Mouse (Mus musculus) CH12.LX (cell line): Measurements from ENCODE around the gene Pcbp4. TPM values are rescaled to one million over a fixed set of nuclear protein-coding genes. Genes with fewer than 3 reads are reported as not detected.

Experiments
- DNase-seq: peaks from one replicate; pipeline ENCODE4 v3.0.0-alpha.2; 2013; ENCODE audit errors: extremely low read depth
- H3K27ac ChIP-seq: 2 replicates; pipeline ENCODE4 v1.5.1; 2012; ENCODE audit warnings: low read depth, mild to moderate bottlenecking, control low read depth, moderate library complexity; ENCODE audit not compliant: insufficient read depth
- H3K27me3 ChIP-seq: replicated peaks from 2 replicates; pipeline ENCODE3; 2012; ENCODE audit warnings: inconsistent platforms
- H3K36me3 ChIP-seq, 2 experiments: replicated peaks in 1 of 2; 2 replicates each; pipeline versions ENCODE3 to v1.6.1; 2012; ENCODE audit warnings: inconsistent platforms in 1 of 2, low read length in 1 of 2, mild to moderate bottlenecking in 1 of 2, mixed read lengths in 1 of 2, moderate library complexity in 1 of 2; ENCODE audit not compliant: control insufficient read depth in 1 of 2, insufficient read depth in 1 of 2
- H3K4me1 ChIP-seq, 2 experiments: 2 replicates each; pipeline ENCODE4 v1.6.1; 2012; ENCODE audit warnings: inconsistent platforms in 1 of 2, moderate library complexity in 1 of 2; ENCODE audit not compliant: insufficient read depth in 2 of 2, control insufficient read depth in 1 of 2
- H3K4me2 ChIP-seq: 2 replicates; pipeline ENCODE4 v1.6.1; 2012; ENCODE audit warnings: low read depth, mild to moderate bottlenecking, control low read depth; ENCODE audit not compliant: poor library complexity, insufficient read depth, severe bottlenecking
- H3K4me3 ChIP-seq, 3 experiments: fragments of 150-350 bp in 1 of 3; sonication (generic) in 1 of 3; replicated peaks in 1 of 3; 2 replicates each; pipeline versions ENCODE3 to v1.5.1; 2011 to 2012; ENCODE audit warnings: low read depth in 2 of 3, low read length in 2 of 3, mild to moderate bottlenecking in 2 of 3, moderate library complexity in 2 of 3, control low read depth in 1 of 3, improper control_type of control experiment in 1 of 3, inconsistent platforms in 1 of 3, mixed read lengths in 1 of 3; ENCODE audit not compliant: poor library complexity in 1 of 3
- H3K79me2 ChIP-seq: replicated peaks from 2 replicates; pipeline ENCODE4 v1.6.1; 2012; ENCODE audit warnings: mild to moderate bottlenecking, moderate library complexity; ENCODE audit not compliant: control insufficient read depth, poor library complexity, insufficient read depth, severe bottlenecking; ENCODE audit errors: extremely low read depth
- H3K9ac ChIP-seq: 2 replicates; pipeline ENCODE4 v1.6.1; 2012; ENCODE audit warnings: low read depth, mild to moderate bottlenecking, control low read depth, moderate library complexity; ENCODE audit not compliant: insufficient read depth
- H3K9me3 ChIP-seq: replicated peaks from 2 replicates; pipeline ENCODE3; 2012; ENCODE audit warnings: low read length, inconsistent platforms, mixed read lengths
- CHD1 ChIP-seq: IDR thresholded peaks from 2 replicates; pipeline ENCODE4 v1.6.1; 2012; ENCODE audit warnings: low read depth, low read length, improper control_type of control experiment, inconsistent platforms
- CTCF ChIP-seq, 2 experiments: IDR thresholded peaks in 1 of 2; conservative IDR thresholded peaks in 1 of 2; 2 replicates each; pipeline ENCODE4 v1.5.1; 2011 to 2012; ENCODE audit warnings: low read depth in 2 of 2, low read length in 2 of 2, improper control_type of control experiment in 1 of 2, inconsistent platforms in 1 of 2, mild to moderate bottlenecking in 1 of 2, moderate library complexity in 1 of 2
- ELF1 ChIP-seq: IDR thresholded peaks from 2 replicates; pipeline ENCODE4 v1.6.1; 2014; ENCODE audit warnings: low read depth, mild to moderate bottlenecking, inconsistent platforms, low read length, improper control_type of control experiment
- GABPA ChIP-seq: IDR thresholded peaks from 2 replicates; pipeline ENCODE4 v1.6.1; 2012; ENCODE audit warnings: low read depth, low read length, improper control_type of control experiment, inconsistent platforms; ENCODE audit not compliant: insufficient replicate concordance
- JUN ChIP-seq: IDR thresholded peaks from 2 replicates; pipeline ENCODE4 v1.6.1; 2011; ENCODE audit warnings: low read depth, mild to moderate bottlenecking, low read length, improper control_type of control experiment, moderate library complexity; ENCODE audit not compliant: insufficient read depth
- JUND ChIP-seq: conservative IDR thresholded peaks from 2 replicates; pipeline ENCODE4 v1.6.1; 2011; ENCODE audit warnings: low read depth, low read length, improper control_type of control experiment
- KAT2A ChIP-seq: IDR thresholded peaks from 2 replicates; pipeline ENCODE4 v1.6.1; 2012; ENCODE audit warnings: low read length, improper control_type of control experiment, inconsistent platforms; ENCODE audit not compliant: insufficient replicate concordance
- MAFK ChIP-seq: IDR thresholded peaks from 2 replicates; pipeline ENCODE4 v1.6.1; 2011; ENCODE audit warnings: low read length, improper control_type of control experiment; ENCODE audit not compliant: insufficient replicate concordance
- MEF2A ChIP-seq: IDR thresholded peaks from 2 replicates; pipeline ENCODE4 v1.6.1; 2014; ENCODE audit warnings: low read depth, mild to moderate bottlenecking, inconsistent platforms, low read length, improper control_type of control experiment, borderline replicate concordance
- MXI1 ChIP-seq: IDR thresholded peaks from 2 replicates; pipeline ENCODE4 v1.6.1; 2011; ENCODE audit warnings: mild to moderate bottlenecking, low read depth, low read length, improper control_type of control experiment
- NELFE ChIP-seq: IDR thresholded peaks from 2 replicates; pipeline ENCODE4 v1.6.1; 2011; ENCODE audit warnings: low read depth, low read length, improper control_type of control experiment
- NRF1 ChIP-seq: IDR thresholded peaks from 2 replicates; pipeline ENCODE4 v1.6.1; 2014; ENCODE audit warnings: low read depth, mild to moderate bottlenecking, inconsistent platforms, low read length, improper control_type of control experiment, moderate library complexity
- POLR2A ChIP-seq: IDR thresholded peaks from 2 replicates; pipeline ENCODE4 v1.6.1; 2011; ENCODE audit warnings: low read depth, mild to moderate bottlenecking, improper control_type of control experiment, low read length
- POLR2AphosphoS2 ChIP-seq: IDR thresholded peaks from 2 replicates; pipeline ENCODE4 v1.6.1; 2011; ENCODE audit warnings: low read depth, low read length, improper control_type of control experiment
- SIN3A ChIP-seq: IDR thresholded peaks from 2 replicates; pipeline ENCODE4 v1.6.1; 2012; ENCODE audit warnings: low read length, improper control_type of control experiment, inconsistent platforms
- SMC3 ChIP-seq: IDR thresholded peaks from 2 replicates; pipeline ENCODE4 v1.6.1; 2011; ENCODE audit warnings: low read depth, low read length, improper control_type of control experiment
- UBTF ChIP-seq: IDR thresholded peaks from 2 replicates; pipeline ENCODE4 v1.6.1; 2012; ENCODE audit warnings: low read depth, mild to moderate bottlenecking, inconsistent platforms, low read length, improper control_type of control experiment, moderate library complexity
- USF1 ChIP-seq: IDR thresholded peaks from 2 replicates; pipeline ENCODE4 v1.6.1; 2014; ENCODE audit warnings: low read depth, mild to moderate bottlenecking, inconsistent platforms, low read length, improper control_type of control experiment
- USF2 ChIP-seq: conservative IDR thresholded peaks from 2 replicates; pipeline ENCODE4 v1.6.1; 2011; ENCODE audit warnings: low read depth, low read length, improper control_type of control experiment
- ZC3H11A ChIP-seq: IDR thresholded peaks from 2 replicates; pipeline ENCODE4 v1.6.1; 2012; ENCODE audit warnings: low read depth, mild to moderate bottlenecking, inconsistent platforms, low read length, improper control_type of control experiment
- ZKSCAN1 ChIP-seq: IDR thresholded peaks from 2 replicates; pipeline ENCODE4 v1.6.1; 2012; ENCODE audit warnings: low read depth, inconsistent platforms, low read length, improper control_type of control experiment, borderline replicate concordance
- ZNF384 ChIP-seq: IDR thresholded peaks from 2 replicates; pipeline ENCODE4 v1.6.1; 2012; ENCODE audit warnings: low read depth, low read length, improper control_type of control experiment, inconsistent platforms
- dilution Hi-C: fragments of 300-500 bp; cut with MboI; formaldehyde crosslinking; loops from 2 replicates; pipeline ENCODE4 v1.14.3; 2020; ENCODE audit warnings: low sequenced_read_pairs; ENCODE audit not compliant: extremely low pct_unique_long_range_greater_than_20kb, extremely low pct_ligation_motif_present
- in situ Hi-C: fragments of 300-500 bp; cut with MboI; formaldehyde crosslinking; loops from 3 replicates; pipeline ENCODE4 v1.14.3; 2019; ENCODE audit warnings: low sequenced_read_pairs, low pct_ligation_motif_present, low pct_unique_long_range_greater_than_20kb, mixed read lengths
- polyA plus RNA-seq: library from polyadenylated mRNA; unstranded; fragments of >175 nt; gene quantifications from 2 replicates; pipeline ENCODE4 v1.2.1, GENCODE M21; 2012; ENCODE audit warnings: low read depth; ENCODE audit not compliant: insufficient read length
- total RNA-seq, 2 experiments: library from RNA; depleted of rRNA; stranded (reverse); fragments of 300-350 nt in 1 of 2; fragments of >200 nt in 1 of 2; gene quantifications; 2 replicates each; pipeline ENCODE4 v1.2.3; 2012 to 2014

Pcbp4 gene
- total and polyA plus RNA-seq, 3 experiments, result 44.0 to 54.2 (median 44.1) TPM

- no peak overlapping the region for H3K27ac ChIP-seq
- H3K27me3 ChIP-seq, result peaks cover 4% of the 10 kb centered on the region
- no peaks in the 10 kb centered on the region for H3K4me1 ChIP-seq
- H3K9ac ChIP-seq, result no peak overlapping the region
- no peaks in the 10 kb centered on the region for H3K9me3 ChIP-seq
- no peaks in the 10 kb centered on the region for H3K79me2 ChIP-seq
- H3K36me3 ChIP-seq, result no peaks in the 10 kb centered on the region
- in situ Hi-C loops (no loop called here), dilution Hi-C loops (no loop called here)
- TF ChIP-seq CTCF (conservative IDR thresholded peaks at IDR 0.05 in 1 of 2, IDR thresholded peaks at IDR 0.05 in 1 of 2; ENCODE audit: low read depth in 2 of 2, low read length in 2 of 2), result no peak
- no peak for TF ChIP-seq JUND
- no peak for TF ChIP-seq JUN
- no peak for TF ChIP-seq CHD1
- no peak for TF ChIP-seq NRF1
- H3K4me2 ChIP-seq, result no peak overlapping the region
- DNase-seq, result no peak
- no peak overlapping the region for H3K4me3 ChIP-seq
These were observed 51.2 kb downstream of the Pcbp4 start for GRCm38 (mm10) chr9:106504246-106504645.

- in situ Hi-C loops (no loop called here), dilution Hi-C loops (no loop called here)
- Histone ChIP-seq H3K27ac (no peak overlapping the region), H3K9ac (no peak overlapping the region), H3K4me3 (no peak overlapping the region), H3K36me3 (no peaks in the 10 kb centered on the region), H3K27me3 (peaks cover 4% of the 10 kb centered on the region), H3K79me2 (no peaks in the 10 kb centered on the region), H3K9me3 (peaks cover 2% of the 10 kb centered on the region), H3K4me2 (no peak overlapping the region), H3K4me1 (peaks cover 0 to 7% of the 10 kb centered on the region in 2 experiments; a peak in 2 of 4 replicates)
- DNase-seq, result no peak
- TF ChIP-seq CTCF (conservative IDR thresholded peaks at IDR 0.05 in 1 of 2, IDR thresholded peaks at IDR 0.05 in 1 of 2; ENCODE audit: low read depth in 2 of 2, low read length in 2 of 2) (no peak), GABPA (no peak), ZKSCAN1 (no peak), UBTF (no peak), SIN3A (no peak), ZNF384 (no peak), MEF2A (no peak), KAT2A (no peak), MAFK (no peak), USF2 (no peak), USF1 (no peak), NELFE (no peak), MXI1 (no peak), ELF1 (no peak), ZC3H11A (no peak), JUND (no peak), POLR2A (no peak), SMC3 (no peak), NRF1 (no peak), POLR2AphosphoS2 (no peak)
These were observed 56.3 kb downstream of the Pcbp4 start for GRCm38 (mm10) chr9:106509356-106509755.
